Mouse (Mus musculus): ENCODE measurements around the gene 2510009E07Rik. TPM values are rescaled to one million over a fixed set of nuclear protein-coding genes. Genes with fewer than 3 reads are reported as not detected.
A peak's percentile ranks its signal among the peaks of the same experiment; 100 is the strongest.
"Not testable (repeated sequence)": the region's sequence is repeated elsewhere in the genome, so short reads cannot be mapped to it uniquely, and the experiment has no call there.

2510009E07Rik gene
- polyA plus RNA-seq, 1 experiment from 2014 or later = 41.9 TPM

DNA sequence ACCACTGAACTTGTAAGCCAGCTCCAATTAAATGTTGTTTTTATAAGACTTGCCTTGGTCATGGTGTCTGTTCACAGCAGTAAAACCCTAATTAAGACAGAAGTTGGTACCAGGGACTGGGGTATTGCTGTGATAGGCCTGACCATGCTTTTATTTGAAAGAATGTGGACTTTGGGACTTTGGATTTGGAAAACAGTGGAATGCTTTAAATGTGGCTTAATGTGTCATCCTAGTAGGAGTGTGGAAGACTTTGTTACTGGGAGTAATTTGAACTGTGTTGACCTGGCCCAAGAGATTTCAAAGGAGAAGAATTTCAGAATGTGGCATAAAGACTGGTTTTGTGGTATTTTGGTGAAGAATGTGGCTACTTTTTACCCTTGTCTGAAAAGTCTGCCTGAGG is 21.4 kb downstream of the 2510009E07Rik start:
- H3K4me2 ChIP-seq; H3K4me3 ChIP-seq (replicated peaks); H3K9me3 ChIP-seq (replicated peaks); H3K27ac ChIP-seq (replicated peaks); H3K27me3 ChIP-seq (replicated peaks); ATAC-seq (ENCODE audit: low FRiP score); H3K4me1 ChIP-seq; H3K9ac ChIP-seq (replicated peaks): not testable (repeated sequence)
- peaks cover 16% of the 10 kb centered on the region for H3K36me3 ChIP-seq

DNA sequence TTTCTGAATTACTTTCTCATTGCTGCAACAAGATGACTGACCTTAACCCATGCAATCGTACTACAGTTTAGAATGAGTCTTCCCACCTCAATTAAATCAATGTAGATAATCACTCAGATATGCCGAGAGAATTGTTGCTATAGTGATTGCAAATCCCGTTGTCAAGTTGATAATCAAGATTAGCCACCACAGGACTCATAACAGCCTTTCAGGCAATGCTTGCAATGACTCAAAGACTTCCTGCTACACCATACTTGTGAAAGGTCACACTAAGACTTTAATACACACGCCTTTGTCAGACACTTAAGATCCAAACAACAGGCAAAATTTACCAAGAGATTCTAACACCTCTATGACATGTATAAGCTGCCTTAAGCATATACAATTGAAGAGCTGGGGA is 22.6 kb downstream of the 2510009E07Rik start:
- Histone ChIP-seq H3K4me3 (replicated peaks) (no peak overlapping the region), H3K4me2 (no peak overlapping the region), H3K27ac (replicated peaks) (no peak overlapping the region), H3K36me3 (peaks cover 11% of the 10 kb centered on the region), H3K9ac (replicated peaks) (no peak overlapping the region), H3K9me3 (replicated peaks) (no peaks in the 10 kb centered on the region), H3K4me1 (peaks cover 3% of the 10 kb centered on the region; the same call in 1 of the 2 replicates), H3K27me3 (replicated peaks) (no peaks in the 10 kb centered on the region)
- 76% methylated on average over 4 of the region's 4 CpGs for WGBS
- no peak for ATAC-seq (ENCODE audit: low FRiP score)

DNA sequence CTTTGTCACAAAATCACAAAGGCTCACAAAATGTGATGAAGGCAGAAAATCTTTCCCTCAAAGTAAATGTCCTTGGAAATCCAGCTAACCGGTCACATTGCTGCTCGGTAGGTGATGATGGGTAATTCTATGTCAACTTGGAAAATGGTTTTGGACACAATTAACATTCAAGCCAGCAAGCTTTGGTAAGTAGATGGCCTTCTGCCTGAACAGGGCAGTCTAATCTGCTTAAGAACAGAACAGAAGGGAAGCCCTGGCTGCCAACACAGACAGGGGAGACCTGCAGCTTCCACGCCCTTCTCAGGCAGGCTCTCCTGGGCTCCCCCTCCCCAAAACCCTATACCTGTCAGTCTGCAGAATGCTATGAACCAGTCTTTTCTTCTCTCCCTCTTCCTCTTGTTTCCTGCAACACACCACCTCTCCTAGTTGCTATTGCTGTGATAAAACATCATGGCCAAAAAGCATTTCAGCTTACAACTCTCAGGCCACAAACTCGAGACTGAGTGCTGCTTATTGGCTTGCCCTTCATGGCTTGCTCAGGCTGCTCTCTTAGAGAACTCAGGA is 29.0 kb downstream of the 2510009E07Rik start:
- Histone ChIP-seq H3K9ac (replicated peaks) (no peak overlapping the region), H3K27ac (replicated peaks) (peak overlapping the region; percentile 58), H3K4me1 (peaks cover 25% of the 10 kb centered on the region), H3K4me3 (replicated peaks) (no peak overlapping the region), H3K4me2 (no peak overlapping the region; the same call in 1 of the 2 replicates), H3K9me3 (replicated peaks) (no peaks in the 10 kb centered on the region), H3K27me3 (replicated peaks) (no peaks in the 10 kb centered on the region), H3K36me3 (no peaks in the 10 kb centered on the region)
- ATAC-seq (ENCODE audit: low FRiP score) = no peak; the same call in 1 of the 2 replicates
- WGBS = 13% methylated on average over 4 of the region's 4 CpGs

DNA sequence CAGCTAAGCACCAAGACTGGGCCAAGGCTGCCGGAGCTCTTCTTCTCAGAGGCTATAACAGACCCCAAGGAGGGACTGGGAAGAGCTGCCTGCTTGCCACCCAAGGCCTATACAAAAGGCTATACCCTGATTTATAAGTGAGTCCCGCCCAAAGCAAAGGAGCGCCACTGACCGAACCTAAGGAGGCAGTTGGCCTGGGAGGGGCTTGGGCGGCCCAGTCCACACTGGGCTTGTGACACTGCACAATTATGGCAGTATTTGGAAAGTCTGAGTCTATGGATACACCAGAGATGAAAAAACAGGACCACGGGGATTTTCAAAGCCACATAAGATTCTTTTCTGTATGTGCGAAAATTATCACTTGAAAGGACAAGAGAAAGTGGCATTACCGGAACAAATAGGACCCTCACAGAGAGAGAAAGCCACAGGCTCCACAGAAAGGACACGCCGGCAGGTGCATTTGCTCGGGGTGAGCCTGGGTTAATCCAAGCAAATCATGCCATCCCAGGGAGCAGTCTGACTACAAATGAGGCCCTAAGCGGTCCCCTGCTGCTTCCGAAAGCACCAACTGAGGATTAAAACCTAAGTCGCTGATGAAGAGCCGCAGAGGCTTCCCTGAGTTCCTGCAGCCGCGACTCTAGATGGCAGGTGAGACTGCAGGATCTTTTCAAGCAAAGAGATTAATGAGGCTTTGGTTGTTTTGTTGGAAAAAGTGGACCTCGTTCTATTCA is 29.7 kb downstream of the 2510009E07Rik start:
- Histone ChIP-seq H3K9ac (replicated peaks) (no peak overlapping the region; the same call in 1 of the 2 replicates), H3K4me3 (replicated peaks) (no peak overlapping the region), H3K27ac (replicated peaks) (peak overlapping the region; percentile 68), H3K36me3 (no peaks in the 10 kb centered on the region), H3K4me2 (peak overlapping the region; percentile 42), H3K9me3 (replicated peaks) (no peaks in the 10 kb centered on the region), H3K27me3 (replicated peaks) (no peaks in the 10 kb centered on the region), H3K4me1 (peaks cover 31% of the 10 kb centered on the region)
- WGBS = 11% methylated on average over 18 of the region's 18 CpGs
- ATAC-seq (ENCODE audit: low FRiP score) = peak; percentile 53; the same call in 1 of the 2 replicates

DNA sequence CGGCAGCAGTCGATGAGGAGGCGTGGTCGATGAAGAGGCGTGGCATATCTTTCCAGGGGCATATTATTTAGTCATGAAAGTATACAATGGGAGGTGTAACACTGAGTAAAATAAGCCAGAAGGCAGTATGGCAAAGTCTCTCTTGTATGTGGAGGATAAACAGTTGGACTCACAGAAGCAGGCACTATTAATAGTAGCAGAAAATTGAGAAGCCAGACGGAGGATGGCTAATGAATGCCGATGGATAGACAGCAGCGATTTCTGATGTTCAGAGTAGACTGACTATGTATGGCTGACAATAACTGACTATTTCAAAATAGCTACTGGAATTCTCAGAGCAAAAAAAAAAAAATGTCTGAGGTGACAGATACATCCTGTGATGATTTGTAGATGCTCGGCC is 38.5 kb downstream of the 2510009E07Rik start:
- WGBS = 85% methylated on average over 9 of the region's 9 CpGs
- no peaks in the 10 kb centered on the region for H3K27me3 ChIP-seq (replicated peaks)
- H3K9ac ChIP-seq (replicated peaks) = no peak overlapping the region
- H3K4me1 ChIP-seq = peaks cover 15% of the 10 kb centered on the region
- peaks cover 20% of the 10 kb centered on the region for H3K36me3 ChIP-seq
- no peak overlapping the region for H3K4me2 ChIP-seq
- no peaks in the 10 kb centered on the region for H3K9me3 ChIP-seq (replicated peaks)
- no peak for ATAC-seq (ENCODE audit: low FRiP score)
- no peak overlapping the region for H3K4me3 ChIP-seq (replicated peaks)
- H3K27ac ChIP-seq (replicated peaks) = no peak overlapping the region; the same call in 1 of the 2 replicates

DNA sequence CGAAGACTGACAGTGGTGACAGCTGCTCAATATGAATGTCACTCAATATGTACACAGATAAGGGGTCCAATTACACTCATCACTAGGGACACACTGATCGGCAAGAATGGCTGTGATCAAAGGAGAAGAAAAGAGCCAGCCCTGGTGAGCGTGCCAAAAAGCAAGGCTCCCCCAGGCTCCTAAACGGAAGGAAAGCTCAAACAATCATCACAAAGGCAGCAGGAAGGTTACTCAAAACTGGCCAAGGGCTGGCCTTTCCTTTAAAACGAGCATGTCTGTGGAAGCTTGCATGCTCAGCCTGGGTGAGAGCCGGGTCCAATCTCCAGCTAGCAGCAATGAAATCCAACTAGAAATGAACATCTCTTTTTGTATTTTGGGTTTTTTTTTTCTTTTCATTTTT is 39.2 kb downstream of the 2510009E07Rik start:
- 33% methylated on average over 6 of the region's 6 CpGs for WGBS
- Histone ChIP-seq H3K4me2 (no peak overlapping the region), H3K9ac (replicated peaks) (no peak overlapping the region), H3K27ac (replicated peaks) (peak overlapping the region; percentile 41; the same call in 1 of the 2 replicates), H3K4me1 (peaks cover 12% of the 10 kb centered on the region), H3K36me3 (peaks cover 22% of the 10 kb centered on the region), H3K9me3 (replicated peaks) (no peaks in the 10 kb centered on the region), H3K4me3 (replicated peaks) (no peak overlapping the region), H3K27me3 (replicated peaks) (no peaks in the 10 kb centered on the region)
- ATAC-seq (ENCODE audit: low FRiP score) = no peak

DNA sequence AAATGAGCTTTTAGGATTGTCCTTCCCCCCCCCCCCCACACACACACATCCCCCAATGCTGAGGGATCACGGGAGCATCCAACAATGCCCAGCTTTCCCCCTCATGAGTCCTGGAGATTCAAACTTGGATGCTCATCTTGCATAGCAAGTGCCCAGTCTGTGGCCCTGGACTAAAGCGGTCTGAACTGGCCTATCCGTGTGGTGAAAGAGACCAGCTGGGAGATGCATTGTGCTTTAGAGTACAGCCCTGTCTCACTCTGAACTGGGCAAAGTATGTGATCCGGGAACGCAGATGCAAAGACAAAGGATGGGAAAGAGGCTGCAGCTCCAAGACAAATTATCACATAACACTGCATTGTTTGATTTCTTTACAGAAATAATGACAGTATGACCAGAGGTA is 40.1 kb downstream of the 2510009E07Rik start:
- 42% methylated on average over 5 of the region's 5 CpGs for WGBS
- ATAC-seq (ENCODE audit: low FRiP score) = peak; percentile 33; the same call in 1 of the 2 replicates
- 0 out of 2 replicates have a peak overlapping the region, but pooled peaks have one; percentile 41 for H3K27ac ChIP-seq (replicated peaks)
- peaks cover 22% of the 10 kb centered on the region for H3K36me3 ChIP-seq
- peaks cover 8% of the 10 kb centered on the region for H3K4me1 ChIP-seq
- H3K4me3 ChIP-seq (replicated peaks) = no peak overlapping the region
- H3K4me2 ChIP-seq = no peak overlapping the region
- no peaks in the 10 kb centered on the region for H3K9me3 ChIP-seq (replicated peaks)
- H3K9ac ChIP-seq (replicated peaks) = no peak overlapping the region
- H3K27me3 ChIP-seq (replicated peaks) = no peaks in the 10 kb centered on the region

DNA sequence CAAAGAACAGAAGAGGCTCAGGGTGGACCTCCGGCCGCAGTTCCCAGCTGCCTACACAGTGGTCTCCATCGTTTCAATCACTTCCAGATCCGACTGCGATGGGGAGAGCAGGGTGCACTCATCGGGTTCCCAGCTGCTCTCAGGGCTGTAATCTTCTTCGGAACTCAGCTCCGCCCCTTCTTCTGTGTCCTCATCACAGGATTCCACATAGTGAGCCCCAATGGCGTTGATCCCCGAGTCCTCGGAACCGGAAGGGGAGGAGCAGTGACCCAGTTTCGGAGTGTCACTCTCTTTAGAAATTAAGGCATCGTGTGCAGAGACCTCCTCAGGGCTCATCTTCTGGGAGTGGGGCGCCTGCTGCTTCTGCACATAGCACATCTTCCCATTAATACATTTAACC is 41.3 kb downstream of the 2510009E07Rik start:
- Histone ChIP-seq H3K4me2 (no peak overlapping the region), H3K9ac (replicated peaks) (no peak overlapping the region), H3K4me3 (replicated peaks) (no peak overlapping the region), H3K27me3 (replicated peaks) (no peaks in the 10 kb centered on the region), H3K4me1 (peaks cover 8% of the 10 kb centered on the region), H3K9me3 (replicated peaks) (no peaks in the 10 kb centered on the region), H3K27ac (replicated peaks) (no peak overlapping the region), H3K36me3 (peaks cover 22% of the 10 kb centered on the region)
- 80% methylated on average over 15 of the region's 15 CpGs for WGBS
- no peak for ATAC-seq (ENCODE audit: low FRiP score)

DNA sequence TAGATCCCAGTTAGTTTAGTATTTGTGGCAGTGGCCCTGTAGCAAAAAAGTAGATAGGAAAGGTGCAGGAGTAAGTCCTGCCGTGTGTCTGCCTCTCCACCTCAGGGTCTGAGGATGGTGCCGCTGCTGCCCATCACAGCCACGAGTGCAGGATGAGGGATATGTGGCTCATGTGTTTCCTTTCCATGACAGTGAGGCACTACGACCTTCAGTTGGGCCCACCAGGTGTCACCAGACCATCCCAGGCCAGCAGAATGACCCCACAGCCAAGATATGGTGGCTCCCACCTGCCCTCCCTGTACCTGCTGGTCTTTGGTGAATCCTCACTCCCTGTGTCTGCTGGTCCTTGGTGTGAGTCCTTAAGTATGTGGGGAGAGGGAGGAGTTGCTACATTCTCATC is 43.3 kb downstream of the 2510009E07Rik start:
- Histone ChIP-seq H3K27ac (replicated peaks) (no peak overlapping the region), H3K4me2 (no peak overlapping the region), H3K4me1 (peaks cover 8% of the 10 kb centered on the region), H3K9ac (replicated peaks) (no peak overlapping the region), H3K4me3 (replicated peaks) (no peak overlapping the region), H3K36me3 (peaks cover 22% of the 10 kb centered on the region), H3K9me3 (replicated peaks) (no peaks in the 10 kb centered on the region), H3K27me3 (replicated peaks) (no peaks in the 10 kb centered on the region)
- 91% methylated on average over 4 of the region's 4 CpGs for WGBS
- ATAC-seq (ENCODE audit: low FRiP score) = no peak

DNA sequence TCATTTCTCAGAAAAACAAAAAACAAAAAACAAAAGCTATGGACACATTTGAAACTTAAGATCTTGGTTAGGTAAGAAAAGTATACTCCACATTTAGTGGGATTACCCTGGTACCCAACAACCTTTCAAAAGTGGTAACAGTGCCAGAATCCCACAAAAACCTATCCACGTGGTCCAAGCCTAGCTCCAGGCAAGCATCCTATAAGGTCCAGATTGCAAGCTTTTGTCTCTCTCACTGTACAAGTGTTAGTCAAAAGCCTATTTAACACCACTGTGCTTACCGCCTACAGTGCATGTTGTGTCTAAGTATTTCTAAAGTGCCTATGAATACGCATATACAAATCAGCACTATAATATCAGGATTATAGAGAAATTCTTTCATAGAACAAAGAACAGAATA is 44.2 kb downstream of the 2510009E07Rik start:
- Histone ChIP-seq H3K4me3 (replicated peaks) (no peak overlapping the region), H3K27me3 (replicated peaks) (no peaks in the 10 kb centered on the region), H3K4me1 (peaks cover 3% of the 10 kb centered on the region), H3K27ac (replicated peaks) (no peak overlapping the region), H3K9me3 (replicated peaks) (no peaks in the 10 kb centered on the region), H3K36me3 (peaks cover 24% of the 10 kb centered on the region), H3K9ac (replicated peaks) (no peak overlapping the region), H3K4me2 (no peak overlapping the region)
- ATAC-seq (ENCODE audit: low FRiP score) = no peak
- 69% methylated on average over 3 of the region's 3 CpGs for WGBS

DNA sequence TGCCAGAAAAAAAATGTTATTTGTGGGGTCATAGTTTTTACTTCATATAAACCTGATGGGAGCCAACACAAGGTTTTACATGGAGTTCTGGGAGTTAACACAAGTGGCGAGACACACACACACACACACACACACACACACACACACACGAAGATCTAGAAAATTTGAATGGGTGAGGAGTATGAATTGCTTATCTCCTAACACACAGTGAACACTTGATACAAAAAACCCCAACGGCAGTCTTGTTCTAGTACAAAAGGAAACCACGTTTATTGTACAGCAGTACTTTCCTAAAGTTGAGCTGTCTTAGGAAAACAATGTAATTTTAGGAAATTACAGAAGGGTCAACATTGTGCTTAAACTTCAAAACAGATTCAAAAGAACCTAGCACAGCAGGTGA is 45.7 kb downstream of the 2510009E07Rik start:
- H3K9me3 ChIP-seq (replicated peaks) = no peaks in the 10 kb centered on the region
- H3K27me3 ChIP-seq (replicated peaks) = no peaks in the 10 kb centered on the region
- no peak overlapping the region for H3K4me3 ChIP-seq (replicated peaks)
- peaks cover 12% of the 10 kb centered on the region; the same call in 1 of the 2 replicates for H3K4me1 ChIP-seq
- no peak overlapping the region for H3K9ac ChIP-seq (replicated peaks)
- peaks cover 25% of the 10 kb centered on the region for H3K36me3 ChIP-seq
- 82% methylated on average over 4 of the region's 4 CpGs for WGBS
- no peak overlapping the region for H3K27ac ChIP-seq (replicated peaks)
- no peak overlapping the region for H3K4me2 ChIP-seq
- no peak for ATAC-seq (ENCODE audit: low FRiP score)

DNA sequence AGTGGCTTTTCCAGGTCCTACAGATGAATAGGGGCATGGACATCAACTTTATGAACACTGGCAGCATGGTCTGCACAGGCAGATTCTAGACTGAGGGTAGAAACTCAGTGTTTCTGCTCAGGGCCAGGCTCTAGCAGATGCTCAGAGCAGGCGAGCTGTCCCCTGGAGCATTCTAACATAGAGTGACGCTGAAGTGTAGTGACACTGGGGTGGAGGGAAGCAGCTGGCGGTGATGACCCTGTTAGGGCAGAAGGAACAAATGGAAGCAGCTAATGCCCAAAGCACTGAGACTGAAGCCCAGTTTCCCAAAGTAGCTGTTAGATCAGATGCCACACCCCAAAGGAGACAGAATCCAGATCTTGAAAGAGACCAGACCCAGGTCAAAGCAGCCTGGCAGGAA is 48.0 kb downstream of the 2510009E07Rik start:
- peaks cover 14% of the 10 kb centered on the region; the same call in 1 of the 2 replicates for H3K4me1 ChIP-seq
- H3K9ac ChIP-seq (replicated peaks) = no peak overlapping the region
- 46% methylated on average over 3 of the region's 3 CpGs for WGBS
- H3K9me3 ChIP-seq (replicated peaks) = no peaks in the 10 kb centered on the region
- no peak overlapping the region for H3K27ac ChIP-seq (replicated peaks)
- ATAC-seq (ENCODE audit: low FRiP score) = no peak
- no peaks in the 10 kb centered on the region for H3K27me3 ChIP-seq (replicated peaks)
- H3K4me3 ChIP-seq (replicated peaks) = no peak overlapping the region
- H3K36me3 ChIP-seq = peaks cover 10% of the 10 kb centered on the region
- H3K4me2 ChIP-seq = no peak overlapping the region
